Comparison of ENCODE assay signal across 7 mouse cellular contexts in genomic region chr2:163718526-163718925, GRCm38 (mm10). TPM values are rescaled to one million over a fixed set of nuclear protein-coding genes. Genes with fewer than 3 reads are reported as not detected.
DNase-seq lines count a peak whose midpoint lies in the region; ATAC-seq and TF ChIP-seq lines count a peak whose summit lies in the region.

No protein-coding gene starts in this region.

- H3K4me2 ChIP-seq in limb, embryonic 14.5 days (replicated peaks; ENCODE audit: low read depth, low read length, severe bottlenecking): no peak overlapping the region
- no peak overlapping the region for H3K4me2 ChIP-seq in hindbrain, embryonic 16.5 days (ENCODE audit: low read length)
- H3K4me2 ChIP-seq in midbrain, embryonic 16.5 days (ENCODE audit: low read length): no peak overlapping the region

- H3K36me3 ChIP-seq in heart, embryonic 10.5 days: peaks cover 27% of the 10 kb centered on the region
- H3K36me3 ChIP-seq in limb, embryonic 14.5 days (ENCODE audit: control insufficient read depth, insufficient read depth, low read length): 0 out of 2 replicates have a peak, but pooled peaks cover 9% of the 10 kb centered on the region
- peaks cover 31% of the 10 kb centered on the region for H3K36me3 ChIP-seq in limb, embryonic 10.5 days
- H3K36me3 ChIP-seq in hindbrain, embryonic 16.5 days (ENCODE audit: control insufficient read depth, insufficient read depth, low read length): no peaks in the 10 kb centered on the region
- H3K36me3 ChIP-seq in midbrain, embryonic 16.5 days (ENCODE audit: control insufficient read depth, insufficient read depth, low read length): no peaks in the 10 kb centered on the region

- no peak for DNase-seq in heart, embryonic 10.5 days (ENCODE audit: low spot score)
- DNase-seq in heart, postnatal 25 days (ENCODE audit: low spot score): no peak
- DNase-seq in limb, embryonic 14.5 days (ENCODE audit: low spot score): no peak
- DNase-seq in limb, embryonic 10.5 days (ENCODE audit: low spot score): no peak

- no peak for TF ChIP-seq POLR2A in limb, embryonic 14.5 days (IDR thresholded peaks at IDR 0.05; ENCODE audit: borderline replicate concordance, extremely low read depth, insufficient read depth, insufficient read length)

- H3K4me1 ChIP-seq in heart, embryonic 10.5 days: peaks cover 41% of the 10 kb centered on the region
- H3K4me1 ChIP-seq in limb, embryonic 14.5 days (ENCODE audit: control insufficient read depth, insufficient read depth, low read length): peaks cover 4% of the 10 kb centered on the region; the same call in 1 of the 2 replicates
- peaks cover 30% of the 10 kb centered on the region for H3K4me1 ChIP-seq in limb, embryonic 10.5 days
- H3K4me1 ChIP-seq in hindbrain, embryonic 16.5 days (ENCODE audit: control insufficient read depth, insufficient read depth, low read depth, low read length): peaks cover 22% of the 10 kb centered on the region
- H3K4me1 ChIP-seq in midbrain, embryonic 16.5 days (ENCODE audit: control insufficient read depth, insufficient read depth, low read length): peaks cover 8% of the 10 kb centered on the region

- H3K4me3 ChIP-seq in heart, embryonic 10.5 days: no peak overlapping the region
- no peak overlapping the region for H3K4me3 ChIP-seq in limb, embryonic 14.5 days (replicated peaks; ENCODE audit: low read length)
- no peak overlapping the region for H3K4me3 ChIP-seq in limb, embryonic 10.5 days
- no peak overlapping the region for H3K4me3 ChIP-seq in hindbrain, embryonic 16.5 days (ENCODE audit: low read length)
- H3K4me3 ChIP-seq in midbrain, embryonic 16.5 days (ENCODE audit: low read depth, low read length): no peak overlapping the region

- peak overlapping the region; percentile 76 for H3K27ac ChIP-seq in heart, embryonic 10.5 days
- H3K27ac ChIP-seq in limb, embryonic 14.5 days (replicated peaks; ENCODE audit: low read depth, low read length): no peak overlapping the region
- H3K27ac ChIP-seq in limb, embryonic 10.5 days: no peak overlapping the region
- peak overlapping the region; percentile 8; the same call in 1 of the 2 replicates for H3K27ac ChIP-seq in hindbrain, embryonic 16.5 days (ENCODE audit: low read depth, low read length)
- 0 out of 2 replicates have a peak overlapping the region, but pooled peaks have one; percentile 40 for H3K27ac ChIP-seq in midbrain, embryonic 16.5 days (ENCODE audit: low read length)

- no peak overlapping the region for H3K9ac ChIP-seq in limb, embryonic 14.5 days (ENCODE audit: low read depth, low read length, severe bottlenecking)
- no peak overlapping the region for H3K9ac ChIP-seq in hindbrain, embryonic 16.5 days (ENCODE audit: low read depth, low read length)
- H3K9ac ChIP-seq in midbrain, embryonic 16.5 days (ENCODE audit: low read depth, low read length): 0 out of 2 replicates have a peak overlapping the region, but pooled peaks have one; percentile 28

- WGBS in heart, embryonic 10.5 days: 33% methylated on average over 2 of the region's 2 CpGs
- 30% methylated on average over 2 of the region's 2 CpGs for WGBS in limb, embryonic 14.5 days
- 8% methylated on average over 2 of the region's 2 CpGs for WGBS in limb, embryonic 10.5 days
- 34% methylated on average over 2 of the region's 2 CpGs for WGBS in hindbrain, embryonic 16.5 days
- 40% methylated on average over 2 of the region's 2 CpGs for WGBS in midbrain, embryonic 16.5 days

- intact Hi-C loops in heart, postnatal 25 days (cut with DNase I): loop anchor here (2.0 kb wide), 1 partner anchor 116 kb away; the partner anchor contains the start of gene Ttpal

- ATAC-seq in limb, embryonic 14.5 days (ENCODE audit: low FRiP score, low read depth): 0 out of 2 replicates have a peak, but pooled peaks have one; percentile 1
- ATAC-seq in hindbrain, embryonic 16.5 days: no peak
- ATAC-seq in midbrain, embryonic 16.5 days: no peak
- ATAC-seq in CD4-positive, CD25-positive, alpha-beta regulatory T cell, adult 4 months: no peak

- H3K9me3 ChIP-seq in heart, embryonic 10.5 days: no peaks in the 10 kb centered on the region
- H3K9me3 ChIP-seq in limb, embryonic 14.5 days (ENCODE audit: control insufficient read depth, low read length): no peaks in the 10 kb centered on the region
- no peaks in the 10 kb centered on the region for H3K9me3 ChIP-seq in limb, embryonic 10.5 days (replicated peaks)
- no peaks in the 10 kb centered on the region for H3K9me3 ChIP-seq in hindbrain, embryonic 16.5 days (ENCODE audit: control insufficient read depth, low read length)
- no peaks in the 10 kb centered on the region for H3K9me3 ChIP-seq in midbrain, embryonic 16.5 days (replicated peaks; ENCODE audit: control insufficient read depth, low read length, poor library complexity, severe bottlenecking)

- no peaks in the 10 kb centered on the region for H3K27me3 ChIP-seq in heart, embryonic 10.5 days (ENCODE audit: insufficient read depth, poor library complexity, severe bottlenecking)
- H3K27me3 ChIP-seq in limb, embryonic 14.5 days (ENCODE audit: control insufficient read depth, insufficient read depth, low read length): no peaks in the 10 kb centered on the region
- H3K27me3 ChIP-seq in limb, embryonic 10.5 days (ENCODE audit: low read depth, poor library complexity, severe bottlenecking): no peaks in the 10 kb centered on the region
- H3K27me3 ChIP-seq in hindbrain, embryonic 16.5 days (replicated peaks; ENCODE audit: control insufficient read depth, insufficient read depth, low read length): no peaks in the 10 kb centered on the region
- H3K27me3 ChIP-seq in midbrain, embryonic 16.5 days (ENCODE audit: control insufficient read depth, insufficient read depth, low read depth, low read length): no peaks in the 10 kb centered on the region

RNA-seq across cellular contexts. Expression of gene Ada, which starts 31.5 kb away (rescaled TPM):
- polyA plus RNA-seq in heart, embryonic 10.5 days (2016; fragmentation: Nextera tagmentation; extraction: Ambion mirVana): 5.1 and 8.2 TPM in 2 replicates
- under 1 TPM; 0.39 to 0.68 TPM for total RNA-seq in heart, postnatal 25 days (2021)
- polyA plus RNA-seq in limb, embryonic 14.5 days (2012; rRNA removed): 6.8 and 8.1 TPM in 2 replicates
- polyA plus RNA-seq in limb, embryonic 14.5 days (2014; fragmentation: Nextera tagmentation; extraction: Ambion mirVana): 9.4 and 9.5 TPM in 2 replicates
- 12.2 and 13.8 TPM in 2 replicates for polyA plus RNA-seq in limb, embryonic 10.5 days (2016; fragmentation: Nextera tagmentation; extraction: Ambion mirVana)
- 3.5 and 4.2 TPM in 2 replicates for polyA plus RNA-seq in hindbrain, embryonic 16.5 days (2015; fragmentation: Nextera tagmentation; extraction: Ambion mirVana)
- 4.0 and 4.4 TPM in 2 replicates for polyA plus RNA-seq in midbrain, embryonic 16.5 days (2015; fragmentation: Nextera tagmentation; extraction: Ambion mirVana)
- polyA plus RNA-seq in CD4-positive, CD25-positive, alpha-beta regulatory T cell, adult 4 months (2017; shearing (Covaris generic)): 10 to 100 TPM in 1 of 2 experiments, 1 to 10 TPM in 1; 9.2 to 13.8 TPM

Comparison
In these comparisons a context has a peak if more than half of its experiments do, and no peak if none do; other contexts are left out.
1. H3K27ac ChIP-seq: peak in heart, embryonic 10.5 days (single experiment), hindbrain, embryonic 16.5 days (single experiment) and midbrain, embryonic 16.5 days (single experiment); none in limb, embryonic 14.5 days (single experiment) and limb, embryonic 10.5 days (single experiment).